Mouse (Mus musculus) cerebellum, adult 11-12 months (tissue): ENCODE results near the gene Olfr1331.
"Not testable (repeated sequence)": the region's sequence is repeated elsewhere in the genome, so short reads cannot be mapped to it uniquely, and the experiment has no call there.

Source experiments
- DNase-seq: peaks from one replicate; pipeline ENCODE4 v3.0.0; 2022

Olfr1331 gene

GRCm38 (mm10) chr4:118864349-118864748 lies at the start of gene Olfr1331:
Olfr1331 (plus strand) TSS chr4:118864649.
- no peak for DNase-seq

GRCm38 (mm10) chr4:118818921-118819320 lies 45.5 kb upstream of the Olfr1331 start:
- DNase-seq = no peak

- DNase-seq = no peak
These were observed 28.3 kb upstream of the Olfr1331 start, which contains the start of gene Olfr1333 for GRCm38 (mm10) chr4:118836179-118836578. Olfr1333 (minus strand) TSS chr4:118836279.

- no peak for DNase-seq
These were observed 2.7 kb upstream of the Olfr1331 start for GRCm38 (mm10) chr4:118861791-118862190.

GRCm38 (mm10) chr4:118862704-118863103 lies 1.7 kb upstream of the Olfr1331 start:
- DNase-seq = no peak

GRCm38 (mm10) chr4:118867566-118867965 lies 3.1 kb downstream of the Olfr1331 start:
- DNase-seq = no peak

- DNase-seq = no peak
These were observed 23.8 kb downstream of the Olfr1331 start, which contains the start of gene Olfr1330 for GRCm38 (mm10) chr4:118888297-118888696. Olfr1330 (plus strand) TSS chr4:118888597.

GRCm38 (mm10) chr4:118901981-118902380 lies 37.5 kb downstream of the Olfr1331 start:
- DNase-seq = no peak

- not testable (repeated sequence) for DNase-seq
These were observed 52.9 kb downstream of the Olfr1331 start, which contains the start of gene Olfr1329 for GRCm38 (mm10) chr4:118917365-118917764. Olfr1329 (minus strand) TSS chr4:118917465.
